Mouse (Mus musculus) spleen, adult 2 months (tissue): Measurements from ENCODE around the gene Crygn.

Source experiments
- CTCF ChIP-seq: fragments of 200-500 bp; IDR thresholded peaks from 2 replicates; pipeline ENCODE4 v1.5.1; 2011; ENCODE audit warnings: mild to moderate bottlenecking, inconsistent platforms; ENCODE audit not compliant: insufficient read depth, insufficient read length, insufficient replicate concordance; ENCODE audit errors: extremely low read depth
- POLR2A ChIP-seq: fragments of 200-500 bp; IDR thresholded peaks from 2 replicates; pipeline ENCODE4 v1.6.1; 2011; ENCODE audit warnings: low read depth, low read length, inconsistent platforms

- TF ChIP-seq CTCF, result no peak
- TF ChIP-seq POLR2A, result no peak
Measured at GRCm38 (mm10) chr5:24711615-24712014, 46.2 kb downstream of the Crygn start.
